Comparison of ENCODE assay signal across 14 mouse cellular contexts in genomic region chr4:114564131-114564695, GRCm38 (mm10).
DNase-seq lines count a peak whose midpoint lies in the region; ATAC-seq lines count a peak whose summit lies in the region.
"Had no signal": no experiment of that assay in that cellular context is flagged by ENCODE, and none has a peak within 500 bp of the region (broad histone marks: within the 10 kb centered on the region; RNA-seq: fewer than 3 reads in every experiment).

No protein-coding gene starts in this region.

- DNase-seq in adrenal gland, adult 8-10 months: peak; percentile 26
- no peak for DNase-seq in adrenal gland, postnatal 4 days (ENCODE audit: low spot score in 2 of 2)
- DNase-seq in lung, postnatal 10 days: peak; percentile 32
- DNase-seq in lung, postnatal 25 days (ENCODE audit: low spot score): no peak
- peak; percentile 53 for DNase-seq in embryonic facial prominence, embryonic 14.5 days (ENCODE audit: low spot score)
- no peak for DNase-seq in kidney, adult 8-10 months
- no peak for DNase-seq in cerebellum, adult 11-12 months
- DNase-seq: cerebellum, postnatal 36 days; forebrain, postnatal 0 days; gastrocnemius, postnatal 14 days had no signal

- no peaks in the 10 kb centered on the region for H3K27me3 ChIP-seq in embryonic facial prominence, embryonic 14.5 days (replicated peaks; ENCODE audit: control insufficient read depth, insufficient read depth, low read length)
- peaks cover 65% of the 10 kb centered on the region for H3K27me3 ChIP-seq in limb, embryonic 15.5 days
- H3K27me3 ChIP-seq: liver, embryonic 12.5 days had no signal

- ATAC-seq in embryonic facial prominence, embryonic 14.5 days (ENCODE audit: low read depth): peak; percentile 53; the same call in 1 of the 2 replicates
- 0 out of 2 replicates have a peak, but pooled peaks have one; percentile 48 for ATAC-seq in limb, embryonic 15.5 days (ENCODE audit: insufficient number of reproducible peaks, low FRiP score, low TSS enrichment, low read depth)
- ATAC-seq: forebrain, postnatal 0 days; liver, embryonic 12.5 days had no signal

- H3K4me2 ChIP-seq in embryonic facial prominence, embryonic 14.5 days (ENCODE audit: low read depth, low read length): no peak overlapping the region
- no peak overlapping the region for H3K4me2 ChIP-seq in limb, embryonic 15.5 days
- H3K4me2 ChIP-seq: liver, embryonic 12.5 days had no signal

- peak overlapping the region; percentile 6; the same call in 1 of the 2 replicates for H3K27ac ChIP-seq in embryonic facial prominence, embryonic 14.5 days (replicated peaks; ENCODE audit: low read depth, low read length)
- peak overlapping the region; percentile 5; the same call in 1 of the 2 replicates for H3K27ac ChIP-seq in limb, embryonic 15.5 days
- H3K27ac ChIP-seq: kidney, postnatal 0 days; layer of hippocampus, adult 2 months; liver, embryonic 12.5 days had no signal

- no peaks in the 10 kb centered on the region for H3K36me3 ChIP-seq in embryonic facial prominence, embryonic 14.5 days (ENCODE audit: control insufficient read depth, insufficient read depth, low read length)
- H3K36me3 ChIP-seq in limb, embryonic 15.5 days: no peaks in the 10 kb centered on the region
- H3K36me3 ChIP-seq: liver, embryonic 12.5 days had no signal

- peaks cover 24% of the 10 kb centered on the region for H3K4me1 ChIP-seq in embryonic facial prominence, embryonic 14.5 days (ENCODE audit: control insufficient read depth, insufficient read depth, low read length)
- peaks cover 26% of the 10 kb centered on the region for H3K4me1 ChIP-seq in limb, embryonic 15.5 days
- H3K4me1 ChIP-seq: liver, embryonic 12.5 days had no signal

- H3K9me3 ChIP-seq in embryonic facial prominence, embryonic 14.5 days (ENCODE audit: control insufficient read depth, low read length): no peaks in the 10 kb centered on the region
- H3K9me3 ChIP-seq in limb, embryonic 15.5 days: no peaks in the 10 kb centered on the region
- H3K9me3 ChIP-seq: liver, embryonic 12.5 days had no signal

- no peak overlapping the region for H3K4me3 ChIP-seq in embryonic facial prominence, embryonic 14.5 days (ENCODE audit: low read depth, low read length)
- H3K4me3 ChIP-seq in limb, embryonic 15.5 days: no peak overlapping the region
- H3K4me3 ChIP-seq: layer of hippocampus, adult 2 months; liver, embryonic 12.5 days had no signal

- WGBS in embryonic facial prominence, embryonic 14.5 days: 30% methylated on average over 5 of the region's 5 CpGs
- 27% methylated on average over 5 of the region's 5 CpGs for WGBS in limb, embryonic 15.5 days

- no peak overlapping the region for H3K9ac ChIP-seq in embryonic facial prominence, embryonic 14.5 days (ENCODE audit: low read depth, low read length)
- H3K9ac ChIP-seq in limb, embryonic 15.5 days: no peak overlapping the region
- H3K9ac ChIP-seq: forebrain, postnatal 0 days; liver, embryonic 12.5 days had no signal

Comparison
In these comparisons a context has a peak if more than half of its experiments do, and no peak if none do; other contexts are left out.
1. DNase-seq: peak in adrenal gland, adult 8-10 months (single experiment), lung, postnatal 10 days (single experiment) and embryonic facial prominence, embryonic 14.5 days (single experiment); none in adrenal gland, postnatal 4 days (0 of 2), lung, postnatal 25 days (single experiment), kidney, adult 8-10 months (0 of 2) and cerebellum, adult 11-12 months (single experiment).